Mouse (Mus musculus) left cerebral cortex, postnatal 25 days (tissue): ENCODE results near the gene Fam208a. TPM values are rescaled to one million over a fixed set of nuclear protein-coding genes. Genes with fewer than 3 reads are reported as not detected.

Source experiments
- DNase-seq, 2 experiments: peaks; one replicate each; pipeline ENCODE4 v3.0.0; 2022; ENCODE audit warnings: low spot score in 2 of 2, mixed read lengths in 1 of 2
- intact Hi-C: fragments of 180-260 bp; cut with DNase I; formaldehyde crosslinking; loops from one replicate; pipeline ENCODE4 v1.15.1; 2025
- total RNA-seq, 2 experiments: library from RNA; stranded (reverse); gene quantifications; 2 replicates each; pipeline ENCODE4 v1.2.3; 2021

Fam208a gene
- 10 to 100 TPM; 31.2 to 31.6 TPM for total RNA-seq

DNA sequence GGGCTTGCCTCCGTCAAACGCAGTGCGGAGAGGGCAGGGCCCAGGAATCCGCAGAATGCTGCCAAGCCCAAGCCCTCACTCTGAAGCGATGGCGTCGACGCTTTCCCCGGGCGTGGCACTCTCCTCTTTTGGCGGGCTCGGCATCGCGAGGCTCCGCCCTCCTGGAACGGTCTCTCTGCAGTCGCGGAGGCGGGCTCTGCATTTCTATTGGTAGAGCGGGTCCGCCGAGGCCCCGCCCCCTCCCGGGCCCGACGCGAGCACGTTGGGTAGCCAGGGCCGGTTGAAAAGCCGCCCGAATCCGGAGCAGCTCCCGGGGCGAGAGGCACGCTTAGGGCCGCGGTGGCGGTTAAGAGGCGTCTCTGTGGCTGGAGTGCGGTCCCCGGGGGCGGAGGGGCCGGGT, at the start of gene Fam208a:
Gene Fam208a (plus strand): TSS at position 262 of the 400 bp plus-strand sequence.
- DNase-seq: peak; percentile 93 to 94
- intact Hi-C loops: loop anchor here (5.0 kb wide), 1 partner anchor 156 kb away; no protein-coding TSS in a partner anchor

- no peak for DNase-seq
- intact Hi-C loops: no loop called here
Measured at GRCm38 (mm10) chr14:27379404-27379803, 49.2 kb upstream of the Fam208a start.

GRCm38 (mm10) chr14:27381459-27381858, 47.2 kb upstream of the Fam208a start:
- intact Hi-C loops: no loop called here
- no peak for DNase-seq

GRCm38 (mm10) chr14:27383321-27383830, 45.3 kb upstream of the Fam208a start:
- intact Hi-C loops: no loop called here
- DNase-seq: no peak

GRCm38 (mm10) chr14:27384143-27384542, 44.5 kb upstream of the Fam208a start:
- no peak for DNase-seq
- intact Hi-C loops: no loop called here

GRCm38 (mm10) chr14:27388616-27389015, 40.0 kb upstream of the Fam208a start:
- intact Hi-C loops: no loop called here
- DNase-seq: no peak

- no peak for DNase-seq
- intact Hi-C loops: no loop called here
Measured at GRCm38 (mm10) chr14:27389722-27390121, 38.9 kb upstream of the Fam208a start.

- DNase-seq: no peak
- intact Hi-C loops: no loop called here
Measured at GRCm38 (mm10) chr14:27390663-27391062, 38.0 kb upstream of the Fam208a start.

DNA sequence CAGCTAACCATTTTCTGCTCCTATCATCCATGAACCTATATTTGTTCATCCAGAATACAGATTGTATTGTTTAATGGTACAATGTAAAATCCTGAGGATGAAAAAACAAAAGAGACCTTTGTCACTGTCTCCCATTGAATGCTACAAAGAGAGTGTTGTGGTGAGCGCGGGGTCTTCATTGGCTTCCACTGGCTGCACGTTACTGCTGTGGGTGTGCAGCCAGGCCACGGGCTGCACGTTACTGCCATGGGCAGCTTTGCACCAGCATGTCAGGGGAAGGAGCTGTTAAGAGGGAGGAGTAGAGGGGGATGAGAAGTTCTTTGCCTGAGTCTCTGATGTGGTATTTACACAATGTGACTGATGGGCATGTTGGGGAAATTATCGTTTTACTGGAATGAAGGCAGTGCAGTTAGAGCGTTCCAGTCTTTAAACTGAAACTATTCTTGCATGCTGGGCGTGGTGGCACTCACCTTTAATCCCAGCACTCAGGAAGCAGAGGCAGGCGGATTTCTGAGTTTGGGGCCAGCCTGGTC, 36.8 kb upstream of the Fam208a start:
- DNase-seq: no peak
- intact Hi-C loops: no loop called here

DNA sequence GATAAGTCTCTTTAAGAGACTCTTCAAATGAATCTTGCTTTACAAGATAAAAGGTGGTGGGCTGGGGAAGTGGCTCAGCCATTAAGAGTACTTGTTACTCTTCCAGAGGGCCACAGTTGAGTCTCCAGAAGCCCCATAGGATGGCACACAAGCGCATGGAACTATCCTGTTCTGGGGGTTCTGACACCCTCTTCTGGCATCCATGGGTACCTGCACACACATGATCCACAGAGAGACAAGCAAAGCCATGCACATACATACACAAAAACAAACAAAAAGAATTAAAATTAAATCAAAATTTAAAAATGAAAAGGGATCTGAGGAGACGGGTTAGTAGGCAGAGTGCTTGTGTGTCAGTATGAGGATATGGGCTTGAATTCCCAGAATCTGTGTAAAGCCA, 36.0 kb upstream of the Fam208a start:
- DNase-seq: no peak

GRCm38 (mm10) chr14:27393806-27394205, 34.8 kb upstream of the Fam208a start:
- DNase-seq: no peak
- intact Hi-C loops: no loop called here

More for the DNA sequence above, 36.0 kb upstream of the Fam208a start:
- intact Hi-C loops: no loop called here

- intact Hi-C loops: no loop called here
- no peak for DNase-seq
Measured at GRCm38 (mm10) chr14:27396424-27396823, 32.2 kb upstream of the Fam208a start.

DNA sequence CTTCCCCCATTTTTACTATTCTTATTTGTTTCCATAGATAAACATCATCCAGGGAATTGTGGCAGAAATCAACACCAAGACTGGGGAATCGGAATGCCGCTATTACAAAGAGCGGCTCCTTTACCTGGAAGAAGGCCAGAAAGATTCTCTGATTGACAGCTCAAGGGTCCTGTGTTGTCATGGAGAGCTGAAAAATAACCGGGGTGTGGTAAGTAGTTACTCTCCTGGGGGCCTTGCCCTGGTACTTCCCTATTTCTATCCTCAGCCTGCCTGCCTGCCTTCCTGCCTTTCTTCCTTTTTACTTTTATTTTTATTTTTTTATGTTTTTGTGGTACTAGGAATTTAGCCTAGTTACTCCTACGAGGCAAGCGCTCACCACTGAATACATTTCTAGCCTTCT, 31.1 kb upstream of the Fam208a start:
- DNase-seq: no peak
- intact Hi-C loops: no loop called here

- DNase-seq: no peak
- intact Hi-C loops: no loop called here
Measured at GRCm38 (mm10) chr14:27400495-27400894, 28.1 kb upstream of the Fam208a start.

GRCm38 (mm10) chr14:27401717-27402278, 26.8 kb upstream of the Fam208a start:
- DNase-seq: no peak
- intact Hi-C loops: no loop called here

- intact Hi-C loops: no loop called here
- no peak for DNase-seq
Measured at GRCm38 (mm10) chr14:27402332-27403250, 26.0 kb upstream of the Fam208a start.

GRCm38 (mm10) chr14:27405452-27405851, 23.2 kb upstream of the Fam208a start:
- no peak for DNase-seq

DNA sequence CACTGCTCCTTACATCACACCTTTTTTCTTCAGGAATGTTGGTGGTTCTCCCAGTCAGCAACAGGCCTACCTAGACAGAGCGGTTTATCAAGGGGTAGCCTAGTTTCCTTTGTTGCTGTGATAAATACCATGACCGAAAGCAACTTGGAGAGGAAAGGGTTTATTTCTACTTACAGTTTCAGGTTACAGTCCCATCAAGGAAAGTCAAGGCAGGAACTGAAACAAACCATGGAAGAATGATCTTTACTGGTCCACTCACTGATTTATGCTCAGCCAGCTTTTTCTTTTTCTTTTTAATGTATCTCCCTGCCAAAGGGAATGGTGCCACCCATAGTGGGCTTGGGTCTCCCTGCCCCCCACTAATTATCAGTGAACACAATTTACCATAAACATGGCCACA, 22.7 kb upstream of the Fam208a start:
- no peak for DNase-seq
- intact Hi-C loops: no loop called here

More at GRCm38 (mm10) chr14:27405452-27405851, 23.2 kb upstream of the Fam208a start:
- intact Hi-C loops: no loop called here

DNA sequence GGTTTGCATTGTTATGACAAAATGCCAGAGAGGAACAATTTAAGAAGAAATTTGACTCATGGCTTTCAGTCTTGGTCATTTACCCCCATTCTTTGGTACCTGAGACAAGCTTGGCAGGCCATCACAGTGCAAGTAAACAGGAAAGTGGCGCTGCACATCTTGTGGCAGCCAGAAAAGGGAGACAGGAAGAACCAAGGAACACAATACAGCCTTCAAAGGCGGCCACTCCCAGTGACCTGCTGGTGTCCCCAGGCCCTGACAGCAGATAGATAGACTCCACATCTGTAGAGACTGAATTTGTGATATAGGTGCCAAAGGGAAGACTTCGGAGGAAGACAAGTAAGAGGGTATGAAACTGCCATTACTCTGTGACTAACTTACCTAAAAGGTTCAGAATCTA, 20.4 kb upstream of the Fam208a start:
- no peak for DNase-seq
- intact Hi-C loops: no loop called here

- intact Hi-C loops: loop anchor here (10.0 kb wide), 2 partner anchors 305 to 375 kb away; partner anchors contain the start of gene Il17rd
- DNase-seq: no peak
Measured at GRCm38 (mm10) chr14:27409662-27410061, 19.0 kb upstream of the Fam208a start.
